Mouse (Mus musculus): Measurements from ENCODE around the gene Fndc11.

- TF ChIP-seq CTCF (IDR thresholded peaks at IDR 0.05; ENCODE audit: extremely low read depth, insufficient read depth, low read length) = no peak
- no peak for TF ChIP-seq POLR2A (IDR thresholded peaks at IDR 0.05; ENCODE audit: extremely low read depth, insufficient read depth, low read length)
Observed at GRCm38 (mm10) chr2:181227122-181227521, 7.3 kb downstream of the Fndc11 start.
